20 mouse cellular contexts compared by ENCODE assay signal in genomic region chr8:3255321-3255720, GRCm38 (mm10). TPM values are rescaled to one million over a fixed set of nuclear protein-coding genes. Genes with fewer than 3 reads are reported as not detected.
DNase-seq lines count a peak whose midpoint lies in the region; ATAC-seq and TF ChIP-seq lines count a peak whose summit lies in the region.
"Had no signal": no experiment of that assay in that cellular context is flagged by ENCODE, and none has a peak within 500 bp of the region (broad histone marks: within the 10 kb centered on the region; RNA-seq: fewer than 3 reads in every experiment).

No protein-coding gene starts in this region.

- no peak for TF ChIP-seq CTCF in intestine, postnatal 0 days (IDR thresholded peaks at IDR 0.05; ENCODE audit: low read depth)
- TF ChIP-seq CTCF in liver, postnatal 0 days (IDR thresholded peaks at IDR 0.05; ENCODE audit: low read depth) = no peak

- no peak for TF ChIP-seq EP300 in liver, postnatal 0 days (IDR thresholded peaks at IDR 0.05; ENCODE audit: low read depth)

- H3K36me3 ChIP-seq in intestine, postnatal 0 days (ENCODE audit: control insufficient read depth, insufficient read depth) = peaks cover 39% of the 10 kb centered on the region
- H3K36me3 ChIP-seq in intestine, embryonic 16.5 days (ENCODE audit: control insufficient read depth, insufficient read depth, low read length) = peaks cover 11% of the 10 kb centered on the region
- H3K36me3 ChIP-seq in liver, embryonic 15.5 days (replicated peaks) = peaks cover 35% of the 10 kb centered on the region
- peaks cover 17% of the 10 kb centered on the region for H3K36me3 ChIP-seq in liver, embryonic 11.5 days (ENCODE audit: control insufficient read depth, insufficient read depth, low read length)
- peaks cover 31% of the 10 kb centered on the region for H3K36me3 ChIP-seq in liver, postnatal 0 days (replicated peaks; ENCODE audit: insufficient read depth, low read length)

- no peak for DNase-seq in liver, embryonic 11.5 days (ENCODE audit: low spot score)
- DNase-seq in liver, postnatal 0 days = no peak
- no peak for DNase-seq in right cerebral cortex, adult 2 months (ENCODE audit: low spot score in 2 of 2)
- DNase-seq: adrenal gland, adult 8-10 months; adrenal gland, postnatal 25 days; cerebellum, adult 18-20 months; cerebellum, adult 9-10 months; cerebellum, postnatal 14 days; gastrocnemius, postnatal 14 days; heart, adult 11 months had no signal

- 69% methylated on average over 1 of the region's 1 CpGs for WGBS in intestine, postnatal 0 days
- 86% methylated on average over 1 of the region's 1 CpGs for WGBS in intestine, embryonic 16.5 days
- WGBS in liver, embryonic 15.5 days (ENCODE audit: insufficient replicate concordance) = 47% methylated on average over 1 of the region's 1 CpGs
- WGBS in liver, embryonic 11.5 days = 69% methylated on average over 1 of the region's 1 CpGs
- WGBS in liver, postnatal 0 days (ENCODE audit: insufficient replicate concordance) = 81% methylated on average over 1 of the region's 1 CpGs

- H3K9me3 ChIP-seq in intestine, postnatal 0 days (ENCODE audit: control insufficient read depth) = no peaks in the 10 kb centered on the region
- no peaks in the 10 kb centered on the region for H3K9me3 ChIP-seq in intestine, embryonic 16.5 days (ENCODE audit: control insufficient read depth, low read length)
- no peaks in the 10 kb centered on the region for H3K9me3 ChIP-seq in liver, embryonic 15.5 days (replicated peaks)
- no peaks in the 10 kb centered on the region for H3K9me3 ChIP-seq in liver, embryonic 11.5 days (ENCODE audit: control insufficient read depth, low read length)
- no peaks in the 10 kb centered on the region for H3K9me3 ChIP-seq in liver, postnatal 0 days (ENCODE audit: low read length)
- H3K9me3 ChIP-seq: forebrain, embryonic 10.5 days; forebrain, embryonic 13.5 days; hindbrain, embryonic 13.5 days had no signal

- H3K4me2 ChIP-seq in intestine, postnatal 0 days (replicated peaks; ENCODE audit: low read depth) = no peak overlapping the region
- no peak overlapping the region for H3K4me2 ChIP-seq in intestine, embryonic 16.5 days (ENCODE audit: low read depth, low read length)
- H3K4me2 ChIP-seq in liver, embryonic 15.5 days = no peak overlapping the region
- no peak overlapping the region for H3K4me2 ChIP-seq in liver, embryonic 11.5 days
- no peak overlapping the region for H3K4me2 ChIP-seq in liver, postnatal 0 days (ENCODE audit: low read depth, low read length)
- H3K4me2 ChIP-seq: forebrain, embryonic 13.5 days; heart, embryonic 11.5 days; hindbrain, embryonic 13.5 days had no signal

- no peaks in the 10 kb centered on the region for H3K27me3 ChIP-seq in intestine, postnatal 0 days (replicated peaks; ENCODE audit: control insufficient read depth, insufficient read depth, low read length)
- H3K27me3 ChIP-seq in intestine, embryonic 16.5 days (replicated peaks; ENCODE audit: control insufficient read depth, insufficient read depth, low read length) = no peaks in the 10 kb centered on the region
- H3K27me3 ChIP-seq in liver, embryonic 15.5 days = no peaks in the 10 kb centered on the region
- no peaks in the 10 kb centered on the region for H3K27me3 ChIP-seq in liver, embryonic 11.5 days (replicated peaks; ENCODE audit: control insufficient read depth, insufficient read depth, low read length)
- no peaks in the 10 kb centered on the region for H3K27me3 ChIP-seq in liver, postnatal 0 days (ENCODE audit: insufficient read depth, low read length)
- H3K27me3 ChIP-seq: forebrain, embryonic 13.5 days; hindbrain, embryonic 13.5 days had no signal

- peak; percentile 76 for ATAC-seq in intestine, postnatal 0 days
- no peak for ATAC-seq in intestine, embryonic 16.5 days
- ATAC-seq in liver, embryonic 15.5 days (ENCODE audit: insufficient read depth) = no peak
- ATAC-seq in liver, embryonic 11.5 days (replicated peaks; ENCODE audit: low FRiP score) = no peak
- ATAC-seq in liver, postnatal 0 days = no peak
- ATAC-seq: activated CD4-positive, CD25-positive, alpha-beta regulatory T cell, adult 4 months; forebrain, embryonic 13.5 days; forebrain, embryonic 16.5 days; hindbrain, embryonic 16.5 days had no signal

- peaks cover 14% of the 10 kb centered on the region for H3K4me1 ChIP-seq in intestine, postnatal 0 days (replicated peaks; ENCODE audit: control insufficient read depth, insufficient read depth, low read length)
- peaks cover 14% of the 10 kb centered on the region for H3K4me1 ChIP-seq in intestine, embryonic 16.5 days (ENCODE audit: control insufficient read depth, insufficient read depth, low read length)
- peaks cover 32% of the 10 kb centered on the region for H3K4me1 ChIP-seq in liver, embryonic 15.5 days (replicated peaks)
- peaks cover 5% of the 10 kb centered on the region for H3K4me1 ChIP-seq in liver, embryonic 11.5 days (replicated peaks; ENCODE audit: control insufficient read depth, insufficient read depth, low read length)
- peaks cover 37% of the 10 kb centered on the region for H3K4me1 ChIP-seq in liver, postnatal 0 days (ENCODE audit: insufficient read depth)

- no peak overlapping the region for H3K9ac ChIP-seq in intestine, postnatal 0 days (ENCODE audit: low read depth, low read length)
- no peak overlapping the region for H3K9ac ChIP-seq in intestine, embryonic 16.5 days (ENCODE audit: low read depth, low read length)
- no peak overlapping the region for H3K9ac ChIP-seq in liver, embryonic 15.5 days
- no peak overlapping the region for H3K9ac ChIP-seq in liver, embryonic 11.5 days (ENCODE audit: low read depth, low read length)
- H3K9ac ChIP-seq in liver, postnatal 0 days (replicated peaks) = no peak overlapping the region
- H3K9ac ChIP-seq: forebrain, embryonic 13.5 days; hindbrain, embryonic 13.5 days had no signal

- H3K27ac ChIP-seq in intestine, postnatal 0 days (ENCODE audit: low read depth, low read length) = no peak overlapping the region
- H3K27ac ChIP-seq in intestine, embryonic 16.5 days (ENCODE audit: low read length) = no peak overlapping the region
- peak overlapping the region; percentile 68; the same call in 1 of the 2 replicates for H3K27ac ChIP-seq in liver, embryonic 15.5 days (replicated peaks)
- no peak overlapping the region for H3K27ac ChIP-seq in liver, embryonic 11.5 days (ENCODE audit: low read depth, low read length)
- H3K27ac ChIP-seq in liver, postnatal 0 days (ENCODE audit: low read depth) = peak overlapping the region; percentile 95
- H3K27ac ChIP-seq: forebrain, embryonic 10.5 days; forebrain, embryonic 13.5 days; hindbrain, embryonic 13.5 days had no signal

- H3K4me3 ChIP-seq in intestine, postnatal 0 days (ENCODE audit: low read depth, low read length) = no peak overlapping the region
- H3K4me3 ChIP-seq in intestine, embryonic 16.5 days (ENCODE audit: low read length) = no peak overlapping the region
- no peak overlapping the region for H3K4me3 ChIP-seq in liver, embryonic 15.5 days (replicated peaks)
- H3K4me3 ChIP-seq in liver, embryonic 11.5 days (ENCODE audit: low read depth, low read length) = no peak overlapping the region
- no peak overlapping the region for H3K4me3 ChIP-seq in liver, postnatal 0 days (ENCODE audit: low read depth, low read length)
- H3K4me3 ChIP-seq: forebrain, embryonic 10.5 days; forebrain, embryonic 13.5 days; hindbrain, embryonic 13.5 days had no signal

RNA-seq across cellular contexts. Expression of gene Insr, which starts 24.1 kb away (rescaled TPM):
- polyA plus RNA-seq in intestine, postnatal 0 days (2015; fragmentation: Nextera tagmentation; extraction: Ambion mirVana) = 20.7 and 21.3 TPM in 2 replicates
- 32.5 and 33.2 TPM in 2 replicates for polyA plus RNA-seq in intestine, embryonic 16.5 days (2015; fragmentation: Nextera tagmentation; extraction: Ambion mirVana)
- 20.5 and 25.7 TPM in 2 replicates for polyA plus RNA-seq in liver, embryonic 15.5 days (2015; fragmentation: Nextera tagmentation; extraction: Ambion mirVana)
- polyA plus RNA-seq in liver, embryonic 11.5 days (2014; fragmentation: Nextera tagmentation; extraction: Ambion mirVana) = 26.5 and 34.5 TPM in 2 replicates
- 28.9 and 31.3 TPM in 2 replicates for polyA plus RNA-seq in liver, postnatal 0 days (2015; fragmentation: Nextera tagmentation; extraction: Ambion mirVana)

Comparison
In these comparisons a context has a peak if more than half of its experiments do, and no peak if none do; other contexts are left out.
1. H3K27ac ChIP-seq: peak in liver, embryonic 15.5 days (single experiment) and liver, postnatal 0 days (single experiment); none in intestine, postnatal 0 days (single experiment), intestine, embryonic 16.5 days (single experiment) and liver, embryonic 11.5 days (single experiment).